Mouse (Mus musculus): Measurements from ENCODE around the gene Nfatc2. TPM values are rescaled to one million over a fixed set of nuclear protein-coding genes. Genes with fewer than 3 reads are reported as not detected.

Gene Nfatc2
- total and polyA plus RNA-seq, 3 experiments: not detected

DNA sequence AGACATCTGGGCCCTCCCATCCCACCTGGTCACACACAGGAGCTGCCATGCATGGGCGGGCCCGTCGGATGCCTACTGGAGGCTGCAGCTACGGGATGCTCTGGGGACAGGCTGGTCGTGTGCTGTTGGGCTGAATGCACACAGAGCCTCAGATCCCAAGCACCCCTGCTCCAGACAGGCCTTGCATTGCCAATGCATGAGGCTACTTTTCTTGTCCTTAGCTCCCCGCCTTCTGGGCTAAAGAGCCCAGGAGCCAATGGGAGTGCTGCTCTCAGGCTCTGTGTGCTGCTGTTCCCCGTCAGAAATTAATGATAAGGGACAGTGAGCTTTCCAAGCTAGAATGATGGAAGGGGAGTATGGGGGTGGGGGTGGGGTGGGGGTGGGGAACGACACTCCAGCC is 17.0 kb downstream of the Nfatc2 start:
- no peaks in the 10 kb centered on the region for H3K9me3 ChIP-seq (replicated peaks; ENCODE audit: insufficient read depth, low read length)
- H3K9ac ChIP-seq (ENCODE audit: control insufficient read depth, low read depth, low read length, poor library complexity, severe bottlenecking): no peak overlapping the region
- TF ChIP-seq MAX (IDR thresholded peaks at IDR 0.05; ENCODE audit: low read length): no peak
- no peak for TF ChIP-seq MYC (IDR thresholded peaks at IDR 0.05; ENCODE audit: low read depth, low read length)
- no peak for TF ChIP-seq USF1 (IDR thresholded peaks at IDR 0.05; ENCODE audit: low read depth, low read length)
- TF ChIP-seq RAD21 (IDR thresholded peaks at IDR 0.05; ENCODE audit: low read depth, low read length): no peak
- no peak for TF ChIP-seq E2F4 (IDR thresholded peaks at IDR 0.05; ENCODE audit: borderline replicate concordance, low read depth, low read length)
- TF ChIP-seq SIN3A (IDR thresholded peaks at IDR 0.05; ENCODE audit: low read length): no peak
- TF ChIP-seq NELFE (IDR thresholded peaks at IDR 0.05; ENCODE audit: low read depth, low read length): no peak
- no peak for TF ChIP-seq POLR2AphosphoS2 (IDR thresholded peaks at IDR 0.05; ENCODE audit: low read length)
- TF ChIP-seq KAT2A (conservative IDR thresholded peaks at IDR 0.05; ENCODE audit: low read depth, low read length): no peak
- no peak for TF ChIP-seq UBTF (IDR thresholded peaks at IDR 0.05; ENCODE audit: borderline replicate concordance, insufficient read depth, low read depth, low read length)
- TF ChIP-seq POLR2AphosphoS5 (IDR thresholded peaks at IDR 0.05; ENCODE audit: borderline replicate concordance, low read depth, low read length): no peak
- no peak for TF ChIP-seq HCFC1 (IDR thresholded peaks at IDR 0.05; ENCODE audit: low read depth, low read length)
- TF ChIP-seq GABPA (IDR thresholded peaks at IDR 0.05; ENCODE audit: low read depth, low read length): no peak
- no peak for TF ChIP-seq MAFK (IDR thresholded peaks at IDR 0.05; ENCODE audit: borderline replicate concordance, low read depth, low read length)
- no peaks in the 10 kb centered on the region for H3K27me3 ChIP-seq (ENCODE audit: control insufficient read depth in 1 of 2, insufficient read depth in 2 of 2, low read length in 2 of 2)
- DNase-seq (ENCODE audit: low read depth, low spot score): no peak
- H3K27ac ChIP-seq (ENCODE audit: control insufficient read depth, low read depth, low read length): no peak overlapping the region
- no peak overlapping the region for H3K4me3 ChIP-seq (ENCODE audit: control insufficient read depth in 1 of 2, insufficient read depth in 1 of 2, low read depth in 2 of 2, low read length in 2 of 2)
- H3K79me2 ChIP-seq (ENCODE audit: control insufficient read depth, insufficient read depth, low read length, poor library complexity): no peaks in the 10 kb centered on the region
- no peaks in the 10 kb centered on the region for H3K36me3 ChIP-seq (ENCODE audit: control insufficient read depth in 1 of 2, insufficient read depth in 2 of 2, low read length in 2 of 2)
- H3K4me1 ChIP-seq (ENCODE audit: control insufficient read depth in 1 of 2, insufficient read depth in 2 of 2, low read length in 2 of 2): no peaks in the 10 kb centered on the region

DNA sequence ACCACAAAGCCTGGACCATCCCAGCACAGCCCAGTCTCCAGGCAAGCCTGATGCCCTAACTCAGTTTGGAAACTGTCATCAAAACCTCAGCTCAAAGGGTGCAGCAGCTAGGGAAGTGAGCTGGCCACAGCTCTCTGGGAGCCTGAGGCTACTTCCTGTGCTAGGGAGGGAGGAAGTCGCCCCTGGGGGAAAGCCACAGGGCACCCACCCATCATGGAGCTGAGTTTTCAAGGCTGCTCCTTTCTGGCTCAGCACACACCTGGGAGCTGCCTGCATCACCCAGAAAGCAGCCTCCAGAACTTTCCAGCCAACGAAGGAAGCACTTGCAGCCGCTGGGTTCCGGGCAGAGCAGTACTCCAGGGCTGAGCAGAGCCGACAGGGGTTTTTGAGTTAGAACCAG is 18.4 kb downstream of the Nfatc2 start:
- H3K9ac ChIP-seq (ENCODE audit: control insufficient read depth, low read depth, low read length, poor library complexity, severe bottlenecking): no peak overlapping the region
- no peaks in the 10 kb centered on the region for H3K36me3 ChIP-seq (ENCODE audit: control insufficient read depth in 1 of 2, insufficient read depth in 2 of 2, low read length in 2 of 2)
- no peak overlapping the region for H3K4me3 ChIP-seq (ENCODE audit: control insufficient read depth in 1 of 2, insufficient read depth in 1 of 2, low read depth in 2 of 2, low read length in 2 of 2)
- H3K4me1 ChIP-seq (ENCODE audit: control insufficient read depth in 1 of 2, insufficient read depth in 2 of 2, low read length in 2 of 2): no peaks in the 10 kb centered on the region
- H3K27ac ChIP-seq (ENCODE audit: control insufficient read depth, low read depth, low read length): no peak overlapping the region
- no peaks in the 10 kb centered on the region for H3K27me3 ChIP-seq (ENCODE audit: control insufficient read depth in 1 of 2, insufficient read depth in 2 of 2, low read length in 2 of 2)
- no peaks in the 10 kb centered on the region for H3K79me2 ChIP-seq (ENCODE audit: control insufficient read depth, insufficient read depth, low read length, poor library complexity)
- no peak for DNase-seq (ENCODE audit: low read depth, low spot score)
- H3K9me3 ChIP-seq (replicated peaks; ENCODE audit: insufficient read depth, low read length): no peaks in the 10 kb centered on the region
- TF ChIP-seq TBP (IDR thresholded peaks at IDR 0.05; ENCODE audit: low read depth, low read length) (no peak), RAD21 (IDR thresholded peaks at IDR 0.05; ENCODE audit: low read depth, low read length) (no peak), NRF1 (IDR thresholded peaks at IDR 0.05; ENCODE audit: insufficient read depth, low read depth, low read length, poor library complexity, severe bottlenecking) (no peak), HCFC1 (IDR thresholded peaks at IDR 0.05; ENCODE audit: low read depth, low read length) (no peak), CTCF (IDR thresholded peaks at IDR 0.05 in 2 of 3, conservative IDR thresholded peaks at IDR 0.05 in 1 of 3; ENCODE audit: control insufficient read depth in 1 of 3, insufficient read depth in 1 of 3, low read depth in 2 of 3, low read length in 3 of 3, poor library complexity in 1 of 3, severe bottlenecking in 1 of 3) (no peak), RCOR1 (IDR thresholded peaks at IDR 0.05; ENCODE audit: low read depth, low read length) (no peak), SMC3 (IDR thresholded peaks at IDR 0.05; ENCODE audit: low read depth, low read length) (no peak)

Data from MEL (cell line).